Mouse (Mus musculus): Measurements from ENCODE around the gene Tlr7. TPM values are rescaled to one million over a fixed set of nuclear protein-coding genes. Genes with fewer than 3 reads are reported as not detected.

The Tlr7 gene
- polyA plus RNA-seq, 1 experiment from 2014 or later, result 1.8 TPM

- Histone ChIP-seq H3K9ac (ENCODE audit: low read depth, low read length) (no peak within 1 kb of the TSS), H3K27me3 (replicated peaks; ENCODE audit: control insufficient read depth, insufficient read depth, low read length) (peaks cover 30% of the 10 kb centered on the region), H3K4me3 (ENCODE audit: low read depth, low read length) (no peak within 1 kb of the TSS), H3K4me1 (ENCODE audit: control insufficient read depth, insufficient read depth, low read length) (no peaks in the 10 kb centered on the region), H3K9me3 (ENCODE audit: control insufficient read depth, low read length) (no peaks in the 10 kb centered on the region), H3K4me2 (ENCODE audit: low read depth, low read length) (no peak within 1 kb of the TSS), H3K36me3 (ENCODE audit: control insufficient read depth, insufficient read depth, low read length) (no peaks in the 10 kb centered on the region), H3K27ac (replicated peaks; ENCODE audit: low read depth, low read length) (no peak within 1 kb of the TSS)
- no peak for DNase-seq (ENCODE audit: low spot score)
- 68% methylated on average over 4 of the region's 4 CpGs for WGBS
- ATAC-seq (ENCODE audit: low read depth), result no peak
Measured at GRCm38 (mm10) chrX:167264086-167264485, 66.3 kb downstream of the Tlr7 start, which contains the start of gene Tlr8. Tlr8 (minus strand) TSS chrX:167264329.

GRCm38 (mm10) chrX:167263530-167263929 lies 66.8 kb downstream of the Tlr7 start:
- Histone ChIP-seq H3K27me3 (replicated peaks; ENCODE audit: control insufficient read depth, insufficient read depth, low read length) (peaks cover 30% of the 10 kb centered on the region), H3K9ac (ENCODE audit: low read depth, low read length) (no peak overlapping the region), H3K4me1 (ENCODE audit: control insufficient read depth, insufficient read depth, low read length) (no peaks in the 10 kb centered on the region), H3K9me3 (ENCODE audit: control insufficient read depth, low read length) (no peaks in the 10 kb centered on the region), H3K36me3 (ENCODE audit: control insufficient read depth, insufficient read depth, low read length) (no peaks in the 10 kb centered on the region), H3K4me2 (ENCODE audit: low read depth, low read length) (no peak overlapping the region), H3K4me3 (ENCODE audit: low read depth, low read length) (no peak overlapping the region), H3K27ac (replicated peaks; ENCODE audit: low read depth, low read length) (no peak overlapping the region)
- DNase-seq (ENCODE audit: low spot score), result no peak
- 83% methylated on average over 4 of the region's 4 CpGs for WGBS
- ATAC-seq (ENCODE audit: low read depth), result no peak

Other genes starting within 250 kb of the Tlr7 start
- 2,773 and 2,890 TPM in 2 replicates for gene Tmsb4x, start 121.2 kb downstream of the Tlr7 start, polyA plus RNA-seq (2014; fragmentation: Nextera tagmentation; extraction: Ambion mirVana)
- 0.36 and 0.47 TPM in 2 replicates for gene Tlr8, start 66.2 kb downstream of the Tlr7 start, polyA plus RNA-seq (2014; fragmentation: Nextera tagmentation; extraction: Ambion mirVana)
- gene Prps2, start 52.2 kb upstream of the Tlr7 start, polyA plus RNA-seq (2014; fragmentation: Nextera tagmentation; extraction: Ambion mirVana), result 13.6 and 14.8 TPM in 2 replicates

All from embryonic facial prominence, embryonic 14.5 days (tissue).